Mouse (Mus musculus): ENCODE measurements around the gene Tmem176b.
"Not testable (repeated sequence)": the region's sequence is repeated elsewhere in the genome, so short reads cannot be mapped to it uniquely, and the experiment has no call there.

Gene Tmem176b

DNA sequence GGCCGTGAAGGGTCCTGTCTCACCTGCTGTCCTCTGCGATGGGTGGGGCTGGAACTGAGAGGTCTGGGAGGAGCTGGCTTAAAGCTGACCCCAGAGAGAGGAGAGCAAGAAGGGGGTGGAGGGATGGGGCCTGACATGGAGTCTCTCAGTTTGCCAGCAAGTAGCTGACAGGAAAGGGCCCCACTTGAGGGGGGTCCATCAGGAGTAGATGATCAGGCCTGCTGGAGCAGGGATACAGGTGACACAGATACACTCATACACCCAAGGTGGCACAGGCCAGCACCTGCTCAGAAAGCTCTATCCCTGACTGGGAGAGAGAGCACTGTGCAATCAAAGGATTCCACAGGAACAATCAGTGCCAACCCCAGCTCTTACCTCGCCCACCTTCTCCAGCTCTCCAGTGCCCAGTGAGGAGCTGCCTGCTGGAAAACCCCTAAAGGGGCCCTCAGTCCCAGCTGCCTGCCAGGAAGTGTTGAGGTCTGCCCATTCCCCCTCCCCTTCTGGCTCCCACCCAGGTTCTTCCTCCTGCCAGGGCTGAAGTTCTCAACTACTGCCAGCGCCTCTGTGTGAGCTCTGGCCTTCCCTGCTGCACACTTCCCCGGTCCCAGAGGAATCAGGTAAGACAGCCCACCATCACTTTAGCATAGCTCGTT, at the start of gene Tmem176b:
TSS of gene Tmem176b (minus strand) at position 524 of the 653 bp plus-strand sequence.
- DNase-seq (ENCODE audit: low read depth, low spot score) = peak; percentile 84

DNA sequence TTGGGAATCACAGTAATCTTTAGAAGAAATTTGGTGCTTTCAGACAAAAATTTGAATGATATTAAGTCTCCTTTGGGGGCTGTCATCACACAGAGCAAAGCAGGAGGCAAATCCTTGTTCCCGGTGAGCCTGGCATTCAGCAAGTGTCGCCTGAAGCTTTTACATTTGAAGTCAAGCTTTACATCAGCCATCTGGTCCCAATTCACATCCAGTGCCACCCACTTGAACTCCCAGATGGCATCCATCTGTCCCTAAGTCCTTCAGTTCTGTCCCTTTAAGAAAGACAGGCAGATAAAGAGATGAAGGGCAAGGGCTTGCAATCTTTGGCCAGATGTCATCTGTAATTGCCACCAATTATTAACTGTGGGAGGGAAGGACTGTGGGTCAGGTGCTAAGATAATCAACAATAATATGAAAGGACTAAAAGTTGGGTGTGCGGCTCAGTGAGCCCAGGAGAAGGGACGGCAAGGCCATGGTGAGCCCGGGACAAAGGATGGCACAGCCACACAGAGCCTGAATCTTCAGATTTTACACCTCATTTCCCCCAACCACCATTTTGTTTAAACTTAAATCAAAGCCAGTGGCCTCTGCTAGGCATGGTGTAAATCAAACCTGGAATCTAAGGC, 35.3 kb upstream of the Tmem176b start:
- peak; percentile 18 for DNase-seq (ENCODE audit: low read depth, low spot score)

DNA sequence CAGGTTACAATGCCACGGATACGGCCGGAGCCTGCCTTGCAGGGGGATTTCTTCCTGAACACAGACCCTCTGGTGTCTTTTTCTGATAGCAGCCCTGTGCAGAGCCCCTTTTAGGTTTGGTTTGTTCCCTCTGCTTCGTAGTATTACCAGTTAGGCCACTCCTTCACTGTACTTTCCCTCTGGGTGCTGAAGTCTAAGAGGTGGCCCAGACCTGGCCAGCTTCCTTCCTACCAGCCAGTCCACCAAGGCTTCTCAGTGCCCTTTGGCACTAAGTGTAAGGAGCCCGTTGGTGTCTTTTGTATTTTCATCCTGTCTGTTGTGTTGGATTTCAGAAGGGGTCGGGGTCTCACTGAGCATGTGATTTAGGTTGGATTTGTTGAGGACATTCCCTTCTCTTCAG, 34.2 kb upstream of the Tmem176b start:
- DNase-seq (ENCODE audit: low read depth, low spot score) = no peak

DNA sequence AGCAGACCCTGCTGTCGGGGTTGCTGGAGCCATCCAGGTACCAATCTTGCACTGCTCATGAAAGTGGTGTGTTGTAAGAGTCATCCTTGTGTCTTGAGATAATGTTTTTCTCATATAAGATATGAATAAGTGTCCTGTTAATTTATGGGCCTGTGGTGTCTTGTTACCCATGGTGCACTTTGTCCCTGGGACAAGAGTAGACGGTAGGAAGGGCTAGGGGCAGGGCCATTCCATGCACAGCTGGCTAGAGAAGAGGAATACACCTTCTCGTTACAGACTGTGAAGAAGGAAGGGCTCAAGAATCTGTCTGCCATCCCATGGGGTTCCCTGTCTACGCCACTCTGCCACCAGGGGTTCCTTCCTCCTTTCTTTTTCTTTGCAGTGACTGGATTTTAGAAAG, 33.3 kb upstream of the Tmem176b start:
- no peak for DNase-seq (ENCODE audit: low read depth, low spot score)

DNA sequence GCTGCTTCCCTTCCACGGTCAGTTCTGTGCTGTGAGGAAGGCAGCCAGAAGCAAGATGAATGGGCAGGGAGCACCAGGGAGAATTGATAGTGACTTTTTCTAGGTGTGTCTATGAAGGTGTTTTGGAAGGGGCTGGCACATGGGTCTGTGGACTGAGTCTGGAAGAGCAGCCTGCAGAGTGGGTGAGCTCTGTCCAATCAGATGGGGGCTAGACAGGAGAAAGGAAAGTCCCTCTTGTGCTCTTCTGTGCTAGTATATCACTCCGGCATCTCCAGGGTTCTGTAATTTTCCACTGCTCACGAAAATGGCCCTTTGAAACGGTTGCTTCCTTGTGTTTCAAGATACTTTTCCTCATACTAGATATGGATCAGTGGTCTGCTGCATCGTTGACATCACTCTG, 31.3 kb upstream of the Tmem176b start, which contains the start of gene Aoc1:
TSS of gene Aoc1 (plus strand) at position 301 of the 400 bp plus-strand sequence.
- DNase-seq (ENCODE audit: low read depth, low spot score) = no peak

DNA sequence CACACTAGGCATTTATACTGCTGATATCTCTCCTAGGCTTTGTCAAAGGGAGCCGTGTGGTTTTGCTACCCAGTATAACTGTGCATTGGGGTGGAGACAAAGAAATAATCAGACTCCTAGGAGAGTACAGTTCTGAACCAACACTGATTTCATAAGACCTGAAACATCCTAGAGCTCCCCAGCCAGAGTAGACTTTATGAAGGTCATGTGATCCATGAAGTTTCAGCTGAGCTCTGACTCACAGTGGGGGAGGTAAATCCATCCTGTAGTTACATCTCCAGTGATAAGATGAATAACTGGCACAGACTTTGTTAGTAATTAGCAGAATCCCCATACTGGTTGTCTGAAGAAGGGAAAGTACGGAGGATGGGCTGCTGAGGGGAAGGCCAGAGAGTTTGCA, 28.5 kb upstream of the Tmem176b start:
- no peak for DNase-seq (ENCODE audit: low read depth, low spot score)

DNA sequence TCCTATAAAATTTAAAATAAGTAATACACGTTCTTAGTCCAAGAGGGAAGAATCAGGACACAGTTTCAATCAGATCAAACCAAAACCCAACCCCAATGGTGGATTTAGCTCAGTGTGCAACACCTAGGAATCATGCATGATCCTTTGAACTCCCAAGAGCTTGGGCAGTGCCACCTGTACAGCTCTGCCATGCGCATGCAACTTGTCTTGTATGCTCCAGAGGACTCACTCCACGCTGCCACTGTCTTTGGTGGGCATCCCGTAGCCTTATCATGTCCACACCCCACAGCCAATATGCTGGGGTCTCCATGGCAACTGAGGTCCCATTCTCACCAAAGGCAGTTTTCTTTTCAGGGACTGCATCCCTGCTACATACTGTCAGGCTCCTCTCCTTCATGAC, 25.9 kb upstream of the Tmem176b start:
- DNase-seq (ENCODE audit: low read depth, low spot score) = no peak

DNA sequence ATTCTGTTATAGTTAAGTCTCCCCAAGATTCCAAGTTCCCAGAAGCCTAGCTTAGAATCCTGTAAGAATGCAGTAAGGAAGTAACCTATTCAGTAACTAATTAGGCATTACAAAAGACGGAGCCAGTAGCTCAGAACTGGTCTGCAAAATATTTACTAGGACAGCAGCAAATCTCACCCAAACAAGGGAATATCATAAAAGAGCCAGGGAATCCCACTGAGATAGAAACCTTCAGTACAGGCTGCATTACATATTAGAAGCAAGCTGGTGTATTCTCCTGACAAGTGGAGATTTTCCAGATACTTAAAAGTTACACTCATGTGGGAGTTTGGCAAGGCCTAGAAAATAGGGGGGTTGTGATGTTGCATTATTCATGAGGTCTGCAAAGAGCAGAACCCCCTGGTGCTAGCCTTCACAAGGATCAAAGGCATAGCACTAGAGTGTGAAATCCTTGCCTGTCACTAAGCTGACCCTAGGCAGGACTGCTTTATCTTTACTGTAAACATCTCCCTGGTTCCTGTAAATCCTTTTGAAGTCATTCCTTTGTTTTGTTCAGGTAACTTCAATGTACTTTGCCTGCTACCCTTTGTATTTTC, 25.2 kb upstream of the Tmem176b start:
- not testable (repeated sequence) for DNase-seq (ENCODE audit: low read depth, low spot score)

DNA sequence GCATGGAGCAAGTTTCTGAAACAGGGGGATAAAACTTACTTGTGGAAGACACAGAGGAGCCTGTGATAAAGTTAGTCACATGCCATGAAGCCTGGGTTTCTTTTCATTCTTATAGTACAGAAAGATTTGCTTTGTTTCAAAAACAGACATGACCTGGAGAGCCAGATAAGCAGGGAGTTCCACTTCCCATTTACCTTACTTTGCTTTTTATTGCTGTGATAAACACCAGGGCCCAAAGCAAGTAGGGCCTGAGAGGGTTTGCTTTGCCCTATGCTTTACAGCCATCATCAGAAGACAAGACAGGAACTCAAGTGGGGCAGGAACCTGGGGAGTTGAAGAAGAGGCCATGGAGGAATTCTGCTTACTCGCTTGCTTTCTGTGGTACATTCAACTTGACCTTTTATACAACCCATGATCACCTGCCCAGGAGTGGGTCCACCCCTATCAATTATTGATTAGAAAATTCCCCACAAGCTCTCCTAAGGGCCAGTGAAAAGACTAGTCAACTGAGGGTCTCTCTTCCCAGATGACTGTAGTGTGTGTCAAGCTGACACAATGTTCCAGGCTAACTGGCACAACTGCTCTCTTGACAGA, 24.0 kb upstream of the Tmem176b start:
- DNase-seq (ENCODE audit: low read depth, low spot score) = no peak

DNA sequence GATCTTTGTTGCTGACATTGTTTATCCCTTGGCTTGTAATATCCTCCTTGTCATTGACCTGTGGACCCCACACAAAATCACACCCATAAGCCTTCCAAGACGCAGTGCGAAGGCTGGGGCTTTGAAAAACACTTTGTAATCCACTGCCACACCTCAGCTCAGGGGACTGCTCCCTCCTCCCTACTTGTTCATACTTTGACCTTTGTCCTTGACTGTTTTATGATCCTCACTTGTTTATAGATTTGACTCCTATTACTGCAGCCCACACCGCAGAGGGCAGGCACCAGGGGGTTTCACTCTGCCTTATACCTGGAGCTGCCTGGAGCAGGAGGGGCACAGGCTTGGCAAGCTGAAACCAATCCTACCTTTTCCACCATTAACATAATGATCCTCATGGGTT, 23.4 kb upstream of the Tmem176b start:
- DNase-seq (ENCODE audit: low read depth, low spot score) = no peak

DNA sequence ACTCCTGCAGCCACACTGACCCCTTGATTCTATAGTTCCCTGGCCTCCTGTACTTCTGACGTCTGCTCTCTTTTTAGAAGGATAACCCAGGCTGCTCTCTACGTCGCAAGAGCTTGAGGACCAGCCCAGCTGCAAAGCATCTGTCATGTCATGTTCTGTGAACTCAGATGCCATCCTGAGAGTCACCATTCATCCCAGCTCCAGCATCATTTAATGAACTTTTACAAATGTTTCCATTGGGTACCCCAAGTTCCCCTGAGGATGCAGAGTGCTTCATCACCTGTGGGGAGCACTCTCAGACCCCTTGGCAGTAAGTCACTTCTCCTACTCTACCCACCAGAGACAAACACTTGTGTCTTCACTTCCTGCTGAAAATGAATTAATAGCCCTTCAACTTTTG, 22.9 kb upstream of the Tmem176b start:
- DNase-seq (ENCODE audit: low read depth, low spot score) = no peak

DNA sequence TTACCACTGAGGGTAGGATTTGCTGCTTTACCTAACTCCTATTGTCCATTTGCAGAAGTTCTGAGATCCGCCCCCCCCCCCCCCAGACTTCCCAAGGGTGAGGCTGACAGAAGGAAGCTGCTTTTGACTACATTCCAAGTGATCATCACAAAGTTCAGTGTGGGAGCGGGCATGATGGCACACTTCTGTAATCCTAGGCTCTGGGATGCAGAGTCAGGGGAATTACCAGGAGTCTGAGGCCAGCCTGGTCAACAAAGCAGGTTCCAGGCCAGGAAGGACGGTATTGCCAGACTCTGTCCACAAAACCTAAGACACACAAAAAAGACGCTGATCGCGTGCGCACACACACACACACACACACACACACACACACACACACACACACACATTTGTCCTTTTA, 22.2 kb upstream of the Tmem176b start:
- DNase-seq (ENCODE audit: low read depth, low spot score) = no peak

DNA sequence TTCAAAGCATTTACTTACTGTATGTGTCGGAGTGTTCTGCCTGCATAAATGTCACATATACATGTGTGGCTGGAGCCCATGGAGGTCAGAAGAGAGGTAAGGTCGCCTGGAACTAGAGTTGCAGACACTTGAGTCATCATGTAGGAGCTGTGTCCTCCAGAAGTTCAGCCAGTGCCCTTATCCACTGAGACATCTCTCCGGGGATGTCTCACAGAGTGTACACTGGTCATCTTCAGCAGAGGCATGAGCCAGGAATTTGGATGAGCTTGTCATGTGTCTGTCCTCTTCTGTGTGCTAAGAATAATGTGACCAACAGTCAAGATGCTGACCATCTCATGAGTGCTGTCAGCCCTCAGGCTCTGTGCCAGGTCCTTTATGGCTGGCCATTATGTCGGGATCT, 21.5 kb upstream of the Tmem176b start:
- no peak for DNase-seq (ENCODE audit: low read depth, low spot score)

DNA sequence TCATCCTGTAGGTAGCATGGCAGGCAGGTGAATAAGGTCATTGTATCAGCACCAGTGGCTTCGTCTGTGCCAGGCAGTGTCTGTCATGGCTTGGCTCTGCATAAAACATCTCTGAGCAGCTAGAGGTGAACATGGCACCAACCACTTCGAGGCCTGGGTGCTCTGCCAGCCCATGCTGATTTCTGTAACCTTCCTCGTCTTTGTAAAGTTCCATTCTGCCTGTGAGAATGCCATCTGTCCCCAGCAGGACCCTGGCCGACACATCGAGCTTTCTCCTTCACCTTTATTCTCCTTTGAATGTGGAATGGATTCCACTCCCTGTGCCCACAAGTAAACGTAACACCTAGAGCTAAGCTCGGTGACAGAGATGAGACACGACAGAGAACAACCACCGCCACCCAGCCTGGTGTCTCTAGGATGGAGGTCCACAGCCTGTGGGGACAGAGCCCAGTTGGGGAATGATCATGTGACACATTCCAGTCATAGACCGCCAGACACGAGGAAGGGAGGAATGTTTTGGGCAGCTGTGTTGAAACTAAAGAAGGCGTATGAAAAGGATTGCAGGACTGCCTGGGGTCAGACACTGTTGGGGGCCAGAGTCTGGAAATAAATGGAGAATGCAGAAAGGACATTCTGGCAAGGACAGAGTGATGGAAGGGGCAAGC, 20.5 kb upstream of the Tmem176b start:
- no peak for DNase-seq (ENCODE audit: low read depth, low spot score)

DNA sequence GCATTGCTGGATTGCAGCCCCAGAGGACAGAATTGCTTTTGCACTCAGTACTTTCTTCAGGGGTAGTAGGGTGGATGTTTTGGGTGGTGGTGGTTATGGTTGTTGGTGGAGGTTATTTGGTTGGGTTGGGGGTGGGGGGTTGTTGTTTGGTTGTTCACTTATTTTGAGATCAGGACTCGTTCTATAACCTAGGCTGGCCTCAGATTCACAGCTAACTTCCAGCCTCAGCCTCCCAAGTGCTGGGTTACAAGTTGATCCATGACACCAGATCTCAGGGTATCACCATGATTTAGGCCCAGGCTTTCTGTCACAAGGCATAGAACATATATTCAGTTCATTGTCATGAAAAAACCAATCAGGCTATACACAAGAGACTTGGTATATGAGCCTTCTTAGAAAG, 19.6 kb upstream of the Tmem176b start:
- DNase-seq (ENCODE audit: low read depth, low spot score) = no peak

DNA sequence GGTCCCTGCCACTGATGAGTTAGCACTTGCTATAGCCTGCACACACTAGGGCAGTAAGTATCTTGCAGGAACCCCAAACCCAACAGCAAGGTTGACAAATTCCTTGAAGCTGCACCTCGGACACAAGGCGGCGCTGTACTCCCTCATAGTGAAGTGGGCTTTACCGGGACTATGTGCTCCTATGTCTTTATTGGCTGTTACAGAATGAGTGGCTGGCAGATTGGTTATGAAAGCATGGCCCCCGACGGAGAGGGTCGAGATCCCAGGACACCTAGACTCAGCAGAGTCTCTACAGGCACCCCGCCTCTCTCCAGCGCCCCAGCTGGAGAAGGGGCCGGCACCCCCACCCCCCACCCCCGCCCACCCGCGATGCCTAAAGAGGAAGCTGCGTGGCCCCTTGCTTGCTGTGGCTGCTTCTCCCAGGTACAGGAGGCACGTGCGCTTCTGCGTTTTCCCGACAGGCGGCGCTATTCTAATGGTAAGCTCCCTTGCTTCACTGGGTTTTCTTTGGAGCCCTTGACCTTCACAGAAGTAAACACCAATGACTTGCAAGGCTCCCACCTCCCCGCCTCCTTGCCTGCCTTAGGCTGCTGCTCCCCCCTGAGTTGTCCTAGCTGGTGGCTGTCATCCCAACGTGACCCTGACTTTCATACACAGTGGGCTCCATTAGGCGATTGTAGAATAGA, 19.0 kb upstream of the Tmem176b start:
- peak; percentile 65 for DNase-seq (ENCODE audit: low read depth, low spot score)

DNA sequence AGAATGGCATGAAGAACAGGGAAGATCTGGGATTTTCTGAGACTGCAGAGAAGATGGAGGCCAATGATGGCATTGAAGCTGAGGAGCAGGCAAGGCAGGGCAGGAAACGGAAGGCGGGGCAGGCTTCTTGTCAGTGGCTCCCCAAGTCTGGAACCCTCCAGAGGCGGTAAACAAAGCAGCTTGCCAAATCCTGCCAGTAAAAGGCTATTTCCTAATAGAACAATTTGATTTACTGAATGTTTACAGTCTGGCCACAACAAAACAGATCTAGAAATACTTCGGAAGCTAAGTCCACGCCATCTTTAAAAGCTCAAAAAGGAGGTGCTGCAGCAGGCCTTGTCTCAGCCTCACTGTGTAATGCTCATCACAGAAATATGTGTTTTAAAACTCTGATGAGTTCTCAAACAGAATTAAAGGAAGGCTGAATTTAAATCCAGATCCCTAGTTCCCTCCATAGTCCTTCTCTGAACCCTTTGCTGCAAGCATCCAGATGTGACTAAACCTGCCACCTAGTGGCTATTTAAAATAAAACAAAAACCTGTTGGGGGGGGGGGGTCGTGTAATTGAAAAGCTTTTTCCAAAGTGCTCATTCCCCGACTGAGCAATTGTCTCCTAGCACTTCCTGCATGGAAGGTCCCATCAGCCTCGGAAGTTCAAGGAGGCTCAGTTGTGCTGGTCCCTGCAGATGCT, 16.5 kb upstream of the Tmem176b start:
- DNase-seq (ENCODE audit: low read depth, low spot score) = no peak

DNA sequence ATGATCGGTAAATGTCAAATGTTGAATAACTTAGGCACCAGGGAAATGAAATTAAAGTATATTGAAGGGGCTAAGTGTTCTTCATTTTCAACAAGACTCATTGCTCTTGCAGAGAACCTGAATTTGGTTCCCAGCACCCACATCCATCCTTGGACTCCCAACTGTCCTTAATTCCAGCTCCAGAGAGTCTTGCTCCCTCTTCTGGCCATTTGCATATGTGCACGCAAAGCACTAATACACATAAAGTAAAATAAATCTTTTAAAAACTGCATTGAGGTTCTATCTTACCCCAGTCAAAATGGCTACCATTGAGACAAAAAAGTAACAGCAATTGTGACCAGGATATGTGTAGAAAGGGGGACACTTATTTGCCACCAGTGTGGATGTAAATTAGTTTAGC, 12.9 kb upstream of the Tmem176b start:
- DNase-seq (ENCODE audit: low read depth, low spot score) = no peak

DNA sequence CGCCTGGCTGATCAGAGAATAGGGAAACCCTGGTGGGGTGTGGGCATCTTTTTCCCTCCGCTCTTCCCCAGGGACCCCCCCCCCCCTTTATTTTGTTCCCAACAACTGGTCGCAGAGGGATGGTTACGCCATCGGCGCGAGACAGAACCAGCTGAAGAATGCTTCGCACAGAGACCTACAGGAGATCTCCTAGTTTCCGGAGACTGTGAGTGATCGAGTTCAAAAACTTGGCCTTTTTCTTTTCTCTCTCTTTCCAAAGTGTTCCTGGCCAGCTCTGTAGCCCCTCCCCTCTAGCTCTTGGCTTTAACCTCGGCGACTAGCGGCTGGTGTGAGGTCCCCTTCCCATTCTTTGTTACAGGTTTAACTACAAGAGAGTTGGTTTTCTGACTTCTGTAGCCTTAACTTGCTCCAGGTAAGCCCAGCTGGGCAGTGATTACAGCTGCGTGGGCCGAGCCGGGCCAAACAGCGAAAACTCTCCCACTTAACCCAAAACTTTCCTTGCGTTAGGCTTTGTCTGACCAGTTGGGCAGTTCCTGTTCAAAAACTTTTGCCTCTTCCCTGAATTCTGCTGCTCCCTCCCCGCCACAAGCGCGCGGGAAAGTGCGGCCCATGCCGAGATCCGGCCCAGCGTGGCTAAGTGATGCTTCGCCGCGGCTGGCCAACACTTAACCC, 10.7 kb upstream of the Tmem176b start:
- DNase-seq (ENCODE audit: low read depth, low spot score) = peak; percentile 70

DNA sequence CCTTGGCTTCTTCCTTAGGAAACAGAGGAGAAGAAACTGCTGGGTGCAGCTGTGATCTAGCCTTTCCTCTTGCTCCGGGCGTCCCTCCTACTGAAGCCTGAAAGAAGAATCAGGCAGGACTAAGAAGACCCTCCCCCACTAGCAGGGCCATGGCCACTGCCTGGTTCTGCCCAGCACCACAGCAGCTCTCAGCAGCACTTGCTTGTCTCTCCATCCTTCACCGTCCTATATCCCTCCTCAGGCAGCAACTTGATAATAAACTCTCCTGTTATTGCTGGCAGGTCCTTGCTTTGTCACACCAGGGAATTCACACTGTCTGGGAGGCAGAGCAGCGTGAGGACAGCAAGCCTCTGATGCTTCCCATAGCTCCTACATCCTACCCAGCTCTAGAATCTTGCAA, 3.8 kb upstream of the Tmem176b start:
- DNase-seq (ENCODE audit: low read depth, low spot score) = no peak

Measured in forelimb bud, embryonic 11.5 days (tissue).